Mouse (Mus musculus) lung, embryonic 14.5 days (tissue): ENCODE data around the gene Tnk1. TPM values are rescaled to one million over a fixed set of nuclear protein-coding genes. Genes with fewer than 3 reads are reported as not detected.

ENCODE experiments used
- ATAC-seq: fragments of 200-750 bp; cut with Nextera tagmentation; 2 replicates; pipeline ENCODE4 v1.8.0; 2017; ENCODE audit warnings: mild to moderate bottlenecking, moderate TSS enrichment, moderate library complexity; ENCODE audit not compliant: insufficient read depth
- DNase-seq: peaks from one replicate; pipeline ENCODE4 v3.0.0-alpha.2; 2015
- H3K27ac ChIP-seq: fragments of 300-500 bp; sonication (generic); 2 replicates; pipeline ENCODE4 v1.5.1; 2014; ENCODE audit warnings: low read depth, mild to moderate bottlenecking, moderate library complexity
- H3K27me3 ChIP-seq: fragments of 300-500 bp; sonication (generic); 2 replicates; pipeline ENCODE4 v1.6.1; 2014; ENCODE audit warnings: low read length, control low read depth; ENCODE audit not compliant: insufficient read depth
- H3K36me3 ChIP-seq: fragments of 300-500 bp; sonication (generic); 2 replicates; pipeline ENCODE4 v1.6.1; 2014; ENCODE audit warnings: control low read depth; ENCODE audit not compliant: insufficient read depth
- H3K4me1 ChIP-seq: fragments of 300-500 bp; sonication (generic); 2 replicates; pipeline ENCODE4 v1.6.1; 2014; ENCODE audit warnings: antibody characterized with exemption, control low read depth; ENCODE audit not compliant: insufficient read depth
- H3K4me2 ChIP-seq: fragments of 300-500 bp; sonication (generic); 2 replicates; pipeline ENCODE4 v1.6.1; 2014; ENCODE audit warnings: mild to moderate bottlenecking
- H3K4me3 ChIP-seq: fragments of 300-500 bp; sonication (generic); 2 replicates; pipeline ENCODE4 v1.5.1; 2014; ENCODE audit warnings: low read depth, low read length
- H3K9ac ChIP-seq: fragments of 300-500 bp; sonication (generic); 2 replicates; pipeline ENCODE4 v1.6.1; 2014
- H3K9me3 ChIP-seq: fragments of 300-500 bp; sonication (generic); 2 replicates; pipeline ENCODE4 v1.6.1; 2016; ENCODE audit warnings: low read depth, low read length, control low read depth
- CTCF ChIP-seq: IDR thresholded peaks from 2 replicates; pipeline ENCODE4 v1.5.1; 2016; ENCODE audit warnings: antibody characterized with exemption, low read depth
- WGBS: fragments of 180-500 bp; shearing (Covaris S2); extraction: QIAGEN DNeasy Blood & Tissue Kit; methylation state at CpG from one replicate; pipeline ENCODE4 v1.1.7; 2014; 5-methylcytosine and 5-hydroxymethylcytosine counted together
- polyA plus RNA-seq: library from polyadenylated mRNA; unstranded; fragments of >200 nt; fragmentation: Nextera tagmentation; extraction: Ambion mirVana; gene quantifications from 2 replicates; pipeline ENCODE4 v1.2.1, GENCODE M21; 2014

Gene Tnk1
- polyA plus RNA-seq, 1 experiment from 2014 or later, result 6.1 TPM

GRCm38 (mm10) chr11:69883527-69884151 is 25.1 kb upstream of the Tnk1 start:
- H3K9ac ChIP-seq, result no peak overlapping the region
- H3K4me1 ChIP-seq, result peaks cover 17% of the 10 kb centered on the region
- H3K27ac ChIP-seq, result no peak overlapping the region
- ATAC-seq (no peak), DNase-seq (no peak)
- H3K4me3 ChIP-seq, result no peak overlapping the region
- H3K4me2 ChIP-seq, result no peak overlapping the region
- no peak for TF ChIP-seq CTCF
- H3K36me3 ChIP-seq, result no peaks in the 10 kb centered on the region
- no peaks in the 10 kb centered on the region for H3K9me3 ChIP-seq
- H3K27me3 ChIP-seq, result no peaks in the 10 kb centered on the region
- WGBS, result 76% methylated on average over 8 of the region's 8 CpGs

GRCm38 (mm10) chr11:69883066-69883465 is 24.5 kb upstream of the Tnk1 start:
- Histone ChIP-seq H3K4me1 (peaks cover 19% of the 10 kb centered on the region), H3K27me3 (no peaks in the 10 kb centered on the region), H3K27ac (no peak overlapping the region), H3K9ac (no peak overlapping the region), H3K36me3 (no peaks in the 10 kb centered on the region), H3K4me3 (no peak overlapping the region), H3K4me2 (no peak overlapping the region), H3K9me3 (no peaks in the 10 kb centered on the region)
- DNase-seq, result peak; percentile 54
- peak; percentile 60 for TF ChIP-seq CTCF
- ATAC-seq, result no peak
- WGBS, result 58% methylated on average over 4 of the region's 4 CpGs

GRCm38 (mm10) chr11:69881787-69882670 is 23.5 kb upstream of the Tnk1 start:
- Histone ChIP-seq H3K9me3 (no peaks in the 10 kb centered on the region), H3K4me3 (peak overlapping the region; percentile 51), H3K9ac (peak overlapping the region; percentile 41), H3K27ac (peak overlapping the region; percentile 92), H3K4me2 (peak overlapping the region; percentile 84), H3K27me3 (no peaks in the 10 kb centered on the region), H3K4me1 (peaks cover 19% of the 10 kb centered on the region), H3K36me3 (no peaks in the 10 kb centered on the region)
- WGBS, result 54% methylated on average over 21 of the region's 21 CpGs
- peak; percentile 3; the same call in 1 of the 2 replicates for ATAC-seq
- peak; percentile 46 for DNase-seq
- no peak for TF ChIP-seq CTCF

DNA sequence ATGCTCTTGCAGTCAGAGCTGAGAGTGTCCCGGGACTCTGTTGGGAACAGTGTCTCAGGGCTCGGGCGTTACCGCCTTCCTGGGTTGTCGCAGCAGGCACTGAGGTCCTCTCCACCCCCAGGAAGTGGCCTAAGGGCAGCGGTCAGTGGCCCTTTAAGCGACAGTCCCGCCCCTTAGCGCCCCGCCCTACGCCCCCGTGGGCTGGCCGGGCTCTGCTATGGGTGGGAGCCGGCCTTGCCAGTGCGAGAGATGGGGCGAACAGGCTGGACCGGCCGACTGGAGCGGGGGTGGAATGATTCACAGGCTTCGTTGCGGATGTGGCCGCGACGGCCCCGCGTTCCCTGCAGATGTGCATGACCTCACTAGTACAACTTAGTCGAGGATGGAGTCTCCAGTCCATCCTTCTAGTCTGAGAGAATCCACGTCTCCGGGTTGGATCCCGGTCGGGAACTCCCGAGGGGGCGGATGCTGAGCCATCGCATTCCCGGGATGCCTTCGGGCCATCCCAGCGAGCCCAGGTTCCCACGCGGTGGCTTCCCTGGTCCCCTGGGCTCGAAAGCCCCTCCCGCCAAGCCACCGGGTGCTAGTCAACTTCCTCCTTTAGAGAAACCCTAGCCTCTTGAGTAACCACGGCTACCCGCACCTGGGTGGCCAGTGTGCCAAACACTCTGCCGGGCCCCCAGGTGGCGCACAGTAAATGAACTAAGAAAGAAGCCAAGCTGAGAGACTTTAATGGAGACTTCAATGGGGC is 22.5 kb upstream of the Tnk1 start, which contains the start of gene Kctd11:
Gene Kctd11 (minus strand): TSS at position 554 of the 751 bp plus-strand sequence.
- Histone ChIP-seq H3K4me2 (peak within 1 kb of the TSS; percentile 84), H3K4me3 (peak within 1 kb of the TSS; percentile 51), H3K27ac (peak within 1 kb of the TSS; percentile 92), H3K36me3 (no peaks in the 10 kb centered on the region), H3K9me3 (no peaks in the 10 kb centered on the region), H3K9ac (peak within 1 kb of the TSS; percentile 41), H3K4me1 (peaks cover 25% of the 10 kb centered on the region), H3K27me3 (no peaks in the 10 kb centered on the region)
- peak; percentile 37 for TF ChIP-seq CTCF
- DNase-seq, result peak; percentile 93
- ATAC-seq, result peak; percentile 90
- under 1% methylated on average over 46 of the region's 46 CpGs for WGBS

- Histone ChIP-seq H3K36me3 (no peaks in the 10 kb centered on the region), H3K4me2 (peak overlapping the region; percentile 84), H3K9ac (peak overlapping the region; percentile 41), H3K9me3 (no peaks in the 10 kb centered on the region), H3K27me3 (no peaks in the 10 kb centered on the region), H3K4me3 (peak overlapping the region; percentile 51), H3K4me1 (peaks cover 25% of the 10 kb centered on the region), H3K27ac (peak overlapping the region; percentile 92)
- ATAC-seq (peak; percentile 47), DNase-seq (peak; percentile 89)
- WGBS, result under 1% methylated on average over 18 of the region's 18 CpGs
- TF ChIP-seq CTCF, result peak; percentile 84
Measured at GRCm38 (mm10) chr11:69880506-69880852, 21.9 kb upstream of the Tnk1 start.

- 47% methylated on average over 15 of the region's 15 CpGs for WGBS
- peak overlapping the region; percentile 51 for H3K4me3 ChIP-seq
- ATAC-seq, result no peak
- no peaks in the 10 kb centered on the region for H3K9me3 ChIP-seq
- peaks cover 25% of the 10 kb centered on the region for H3K4me1 ChIP-seq
- H3K36me3 ChIP-seq, result no peaks in the 10 kb centered on the region
- H3K4me2 ChIP-seq, result peak overlapping the region; percentile 84
- H3K27me3 ChIP-seq, result no peaks in the 10 kb centered on the region
- H3K9ac ChIP-seq, result peak overlapping the region; percentile 41
- no peak for TF ChIP-seq CTCF
- DNase-seq, result no peak
- H3K27ac ChIP-seq, result no peak overlapping the region
Measured at GRCm38 (mm10) chr11:69879711-69880110, 21.2 kb upstream of the Tnk1 start.
